Mouse (Mus musculus): Measurements from ENCODE around the gene Lce6a. TPM values are rescaled to one million over a fixed set of nuclear protein-coding genes. Genes with fewer than 3 reads are reported as not detected.

The Lce6a gene
- polyA plus RNA-seq (2014; fragmentation: Nextera tagmentation; extraction: Ambion mirVana) = not detected in 2 replicates

DNA sequence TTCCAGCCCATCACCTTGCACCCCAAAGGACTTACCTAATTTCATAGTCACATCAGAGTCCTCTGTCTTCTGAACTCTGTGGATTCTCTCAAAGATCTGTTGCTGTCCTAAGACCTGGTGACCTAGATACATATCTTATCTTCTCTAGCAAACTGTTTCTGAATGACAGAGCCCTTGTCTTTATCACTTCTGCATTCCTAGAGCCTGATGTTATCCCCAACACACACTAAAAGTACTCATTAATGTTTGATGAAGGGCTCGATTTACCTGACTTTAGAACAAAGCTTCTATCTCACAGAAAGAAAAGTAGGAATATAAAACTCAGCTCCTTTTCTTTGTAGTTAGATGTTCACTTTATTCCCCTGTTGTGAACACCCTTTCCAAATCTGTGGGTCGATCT is at the start of gene Lce6a:
TSS of gene Lce6a (minus strand) at position 101 of the 400 bp plus-strand sequence.
- no peaks in the 10 kb centered on the region for H3K27me3 ChIP-seq (ENCODE audit: control insufficient read depth, insufficient read depth, low read length)
- no peak within 1 kb of the TSS for H3K27ac ChIP-seq (ENCODE audit: low read depth, low read length)
- no peak for ATAC-seq (ENCODE audit: insufficient read depth, low FRiP score, low TSS enrichment)
- no peaks in the 10 kb centered on the region for H3K9me3 ChIP-seq (ENCODE audit: control insufficient read depth, low read length)
- no peak within 1 kb of the TSS for H3K4me2 ChIP-seq (ENCODE audit: low read depth)
- 87% methylated on average over 2 of the region's 2 CpGs for WGBS
- H3K36me3 ChIP-seq (ENCODE audit: control insufficient read depth, insufficient read depth, low read length) = no peaks in the 10 kb centered on the region
- no peaks in the 10 kb centered on the region for H3K4me1 ChIP-seq (ENCODE audit: control insufficient read depth, insufficient read depth, low read length)
- H3K4me3 ChIP-seq (ENCODE audit: low read depth, low read length) = no peak within 1 kb of the TSS
- H3K9ac ChIP-seq (ENCODE audit: low read length) = no peak within 1 kb of the TSS
- DNase-seq (ENCODE audit: low spot score) = no peak

DNA sequence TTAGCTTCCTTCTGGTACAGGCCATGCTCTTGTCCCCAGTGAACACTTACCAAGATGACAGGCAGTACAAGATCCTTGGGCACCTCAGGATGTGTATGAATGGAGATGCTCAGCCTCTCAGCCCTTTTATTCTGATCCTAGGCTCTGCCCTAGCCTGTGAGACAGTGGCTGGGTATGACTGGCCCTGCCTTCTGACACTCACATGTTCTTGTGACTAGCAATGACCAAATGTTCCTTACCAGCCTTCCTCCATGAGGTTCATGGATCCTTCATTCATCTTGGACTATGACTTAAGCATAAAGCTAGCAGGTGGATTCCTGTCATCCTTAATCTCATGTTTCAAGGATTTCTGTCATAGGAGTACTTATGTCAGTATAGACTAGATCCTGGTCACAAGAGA is 48.8 kb upstream of the Lce6a start, which contains the start of gene Lce1a2:
TSS of gene Lce1a2 (minus strand) at position 101 of the 400 bp plus-strand sequence.
- Histone ChIP-seq H3K27me3 (ENCODE audit: control insufficient read depth, insufficient read depth, low read length) (no peaks in the 10 kb centered on the region), H3K4me2 (ENCODE audit: low read depth) (no peak within 1 kb of the TSS), H3K4me3 (ENCODE audit: low read depth, low read length) (no peak within 1 kb of the TSS), H3K27ac (ENCODE audit: low read depth, low read length) (no peak within 1 kb of the TSS), H3K4me1 (ENCODE audit: control insufficient read depth, insufficient read depth, low read length) (no peaks in the 10 kb centered on the region), H3K9me3 (ENCODE audit: control insufficient read depth, low read length) (no peaks in the 10 kb centered on the region), H3K36me3 (ENCODE audit: control insufficient read depth, insufficient read depth, low read length) (no peaks in the 10 kb centered on the region), H3K9ac (ENCODE audit: low read length) (no peak within 1 kb of the TSS)
- no peak for ATAC-seq (ENCODE audit: insufficient read depth, low FRiP score, low TSS enrichment)
- DNase-seq (ENCODE audit: low spot score) = no peak

- no peak for ATAC-seq (ENCODE audit: insufficient read depth, low FRiP score, low TSS enrichment)
- no peak within 1 kb of the TSS for H3K9ac ChIP-seq (ENCODE audit: low read length)
- H3K36me3 ChIP-seq (ENCODE audit: control insufficient read depth, insufficient read depth, low read length) = no peaks in the 10 kb centered on the region
- no peak within 1 kb of the TSS for H3K27ac ChIP-seq (ENCODE audit: low read depth, low read length)
- no peaks in the 10 kb centered on the region for H3K9me3 ChIP-seq (ENCODE audit: control insufficient read depth, low read length)
- DNase-seq (ENCODE audit: low spot score) = no peak
- H3K27me3 ChIP-seq (ENCODE audit: control insufficient read depth, insufficient read depth, low read length) = no peaks in the 10 kb centered on the region
- H3K4me3 ChIP-seq (ENCODE audit: low read depth, low read length) = no peak within 1 kb of the TSS
- no peak within 1 kb of the TSS for H3K4me2 ChIP-seq (ENCODE audit: low read depth)
- H3K4me1 ChIP-seq (ENCODE audit: control insufficient read depth, insufficient read depth, low read length) = no peaks in the 10 kb centered on the region
Measured at GRCm38 (mm10) chr3:92656826-92657225, 35.4 kb upstream of the Lce6a start, which contains the start of gene Lce1b. Gene Lce1b, minus strand, starts transcription at chr3:92656926.

GRCm38 (mm10) chr3:92648207-92648606 is 26.7 kb upstream of the Lce6a start, which contains the start of gene Lce1a1:
Gene Lce1a1, minus strand, starts transcription at chr3:92648307.
- Histone ChIP-seq H3K36me3 (ENCODE audit: control insufficient read depth, insufficient read depth, low read length) (no peaks in the 10 kb centered on the region), H3K27me3 (ENCODE audit: control insufficient read depth, insufficient read depth, low read length) (no peaks in the 10 kb centered on the region), H3K4me2 (ENCODE audit: low read depth) (no peak within 1 kb of the TSS), H3K9me3 (ENCODE audit: control insufficient read depth, low read length) (no peaks in the 10 kb centered on the region), H3K9ac (ENCODE audit: low read length) (no peak within 1 kb of the TSS), H3K27ac (ENCODE audit: low read depth, low read length) (no peak within 1 kb of the TSS), H3K4me3 (ENCODE audit: low read depth, low read length) (no peak within 1 kb of the TSS), H3K4me1 (ENCODE audit: control insufficient read depth, insufficient read depth, low read length) (no peaks in the 10 kb centered on the region)
- DNase-seq (ENCODE audit: low spot score) = no peak
- 100% methylated on average over 1 of the region's 1 CpGs for WGBS
- ATAC-seq (ENCODE audit: insufficient read depth, low FRiP score, low TSS enrichment) = no peak

DNA sequence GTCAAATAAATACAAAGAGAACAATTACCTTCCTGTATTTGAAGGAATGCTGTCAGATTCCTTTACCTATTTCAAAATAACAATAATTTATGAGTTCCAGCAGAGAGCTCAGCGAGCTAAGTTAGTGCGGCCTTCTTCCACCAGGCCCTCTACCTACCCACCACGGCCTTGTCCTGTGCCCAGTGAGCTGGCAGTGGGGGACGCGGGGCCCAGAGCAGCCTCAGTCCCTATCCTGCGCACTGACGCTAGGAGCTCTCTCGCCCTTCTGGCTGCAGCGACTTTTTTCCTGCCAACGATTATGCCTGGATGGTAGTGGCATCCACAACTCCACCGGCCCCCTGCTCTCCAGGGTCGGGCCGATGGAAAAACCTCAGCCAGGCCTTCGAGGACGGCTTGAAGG is 18.4 kb upstream of the Lce6a start:
- H3K4me2 ChIP-seq (ENCODE audit: low read depth) = no peak overlapping the region
- 92% methylated on average over 15 of the region's 15 CpGs for WGBS
- no peaks in the 10 kb centered on the region for H3K36me3 ChIP-seq (ENCODE audit: control insufficient read depth, insufficient read depth, low read length)
- H3K9ac ChIP-seq (ENCODE audit: low read length) = no peak overlapping the region
- ATAC-seq (ENCODE audit: insufficient read depth, low FRiP score, low TSS enrichment) (no peak), DNase-seq (ENCODE audit: low spot score) (no peak)
- H3K4me3 ChIP-seq (ENCODE audit: low read depth, low read length) = no peak overlapping the region
- no peaks in the 10 kb centered on the region for H3K27me3 ChIP-seq (ENCODE audit: control insufficient read depth, insufficient read depth, low read length)
- H3K4me1 ChIP-seq (ENCODE audit: control insufficient read depth, insufficient read depth, low read length) = no peaks in the 10 kb centered on the region
- no peak overlapping the region for H3K27ac ChIP-seq (ENCODE audit: low read depth, low read length)
- H3K9me3 ChIP-seq (ENCODE audit: control insufficient read depth, low read length) = no peaks in the 10 kb centered on the region

DNA sequence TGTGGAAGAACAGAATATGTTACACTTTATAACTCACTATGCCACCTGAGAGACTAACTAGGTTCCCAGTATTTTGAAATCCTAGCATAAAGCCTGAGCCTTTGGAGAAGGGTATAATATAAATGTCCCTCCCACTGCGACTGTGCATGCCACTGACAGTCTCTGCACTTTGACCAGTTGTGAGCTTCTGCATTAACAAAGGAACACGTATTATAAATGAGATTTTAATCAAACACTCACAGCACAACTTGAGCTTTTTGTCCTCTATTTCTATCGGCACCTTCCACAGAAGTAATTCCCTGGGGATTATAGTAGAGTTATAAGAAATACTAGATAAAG is 17.2 kb upstream of the Lce6a start:
- WGBS = 87% methylated on average over 3 of the region's 3 CpGs
- no peak for ATAC-seq (ENCODE audit: insufficient read depth, low FRiP score, low TSS enrichment)

GRCm38 (mm10) chr3:92637745-92638652 is 16.5 kb upstream of the Lce6a start:
- no peaks in the 10 kb centered on the region for H3K36me3 ChIP-seq (ENCODE audit: control insufficient read depth, insufficient read depth, low read length)
- H3K27me3 ChIP-seq (ENCODE audit: control insufficient read depth, insufficient read depth, low read length) = no peaks in the 10 kb centered on the region
- no peak overlapping the region for H3K9ac ChIP-seq (ENCODE audit: low read length)
- no peak overlapping the region for H3K4me2 ChIP-seq (ENCODE audit: low read depth)
- H3K9me3 ChIP-seq (ENCODE audit: control insufficient read depth, low read length) = no peaks in the 10 kb centered on the region
- no peak overlapping the region for H3K27ac ChIP-seq (ENCODE audit: low read depth, low read length)
- ATAC-seq (ENCODE audit: insufficient read depth, low FRiP score, low TSS enrichment) = no peak
- WGBS = 52% methylated on average over 1 of the region's 1 CpGs
- no peaks in the 10 kb centered on the region for H3K4me1 ChIP-seq (ENCODE audit: control insufficient read depth, insufficient read depth, low read length)
- H3K4me3 ChIP-seq (ENCODE audit: low read depth, low read length) = no peak overlapping the region
- DNase-seq (ENCODE audit: low spot score) = no peak

More for the DNA sequence above, 17.2 kb upstream of the Lce6a start:
- Histone ChIP-seq H3K9ac (ENCODE audit: low read length) (no peak overlapping the region), H3K4me1 (ENCODE audit: control insufficient read depth, insufficient read depth, low read length) (no peaks in the 10 kb centered on the region), H3K4me2 (ENCODE audit: low read depth) (no peak overlapping the region), H3K27ac (ENCODE audit: low read depth, low read length) (no peak overlapping the region), H3K9me3 (ENCODE audit: control insufficient read depth, low read length) (no peaks in the 10 kb centered on the region), H3K27me3 (ENCODE audit: control insufficient read depth, insufficient read depth, low read length) (no peaks in the 10 kb centered on the region), H3K4me3 (ENCODE audit: low read depth, low read length) (no peak overlapping the region), H3K36me3 (ENCODE audit: control insufficient read depth, insufficient read depth, low read length) (no peaks in the 10 kb centered on the region)
- DNase-seq (ENCODE audit: low spot score) = no peak

- ATAC-seq (ENCODE audit: insufficient read depth, low FRiP score, low TSS enrichment) = no peak
Measured at GRCm38 (mm10) chr3:92609804-92610203, 11.7 kb downstream of the Lce6a start.

GRCm38 (mm10) chr3:92607392-92607791 is 14.1 kb downstream of the Lce6a start, which contains the start of gene 2210017I01Rik:
Gene 2210017I01Rik, minus strand, starts transcription at chr3:92607492.
- H3K9me3 ChIP-seq (ENCODE audit: control insufficient read depth, low read length) = no peaks in the 10 kb centered on the region
- DNase-seq (ENCODE audit: low spot score) (no peak), ATAC-seq (ENCODE audit: insufficient read depth, low FRiP score, low TSS enrichment) (no peak)
- H3K27ac ChIP-seq (ENCODE audit: low read depth, low read length) = no peak within 1 kb of the TSS
- no peaks in the 10 kb centered on the region for H3K36me3 ChIP-seq (ENCODE audit: control insufficient read depth, insufficient read depth, low read length)
- no peak within 1 kb of the TSS for H3K4me3 ChIP-seq (ENCODE audit: low read depth, low read length)
- no peaks in the 10 kb centered on the region for H3K4me1 ChIP-seq (ENCODE audit: control insufficient read depth, insufficient read depth, low read length)
- H3K27me3 ChIP-seq (ENCODE audit: control insufficient read depth, insufficient read depth, low read length) = no peaks in the 10 kb centered on the region
- H3K4me2 ChIP-seq (ENCODE audit: low read depth) = no peak within 1 kb of the TSS
- H3K9ac ChIP-seq (ENCODE audit: low read length) = no peak within 1 kb of the TSS

More at GRCm38 (mm10) chr3:92609804-92610203, 11.7 kb downstream of the Lce6a start:
- H3K4me3 ChIP-seq (ENCODE audit: low read depth, low read length) = no peak overlapping the region
- H3K4me1 ChIP-seq (ENCODE audit: control insufficient read depth, insufficient read depth, low read length) = no peaks in the 10 kb centered on the region
- H3K27ac ChIP-seq (ENCODE audit: low read depth, low read length) = no peak overlapping the region
- no peak for DNase-seq (ENCODE audit: low spot score)
- no peak overlapping the region for H3K9ac ChIP-seq (ENCODE audit: low read length)
- H3K27me3 ChIP-seq (ENCODE audit: control insufficient read depth, insufficient read depth, low read length) = no peaks in the 10 kb centered on the region
- H3K36me3 ChIP-seq (ENCODE audit: control insufficient read depth, insufficient read depth, low read length) = no peaks in the 10 kb centered on the region
- no peaks in the 10 kb centered on the region for H3K9me3 ChIP-seq (ENCODE audit: control insufficient read depth, low read length)
- WGBS = 79% methylated on average over 1 of the region's 1 CpGs
- no peak overlapping the region for H3K4me2 ChIP-seq (ENCODE audit: low read depth)

All from neural tube, embryonic 11.5 days (tissue).